Mouse (Mus musculus) midbrain, embryonic 14.5 days (tissue): Measurements from ENCODE around the gene Ispd. TPM values are rescaled to one million over a fixed set of nuclear protein-coding genes. Genes with fewer than 3 reads are reported as not detected.

Source experiments
- ATAC-seq: fragments of 200-750 bp; cut with Nextera tagmentation; 2 replicates; pipeline ENCODE4 v1.8.0; 2017; ENCODE audit warnings: moderate number of reproducible peaks, moderate library complexity; ENCODE audit not compliant: low FRiP score, low TSS enrichment
- DNase-seq: peaks from one replicate; pipeline ENCODE4 v3.0.0-alpha.2; 2015
- H3K27ac ChIP-seq: fragments of 300-500 bp; sonication (generic); replicated peaks from 2 replicates; pipeline ENCODE4 v1.5.1; 2014; ENCODE audit warnings: mild to moderate bottlenecking, low read depth, low read length, moderate library complexity
- H3K27me3 ChIP-seq: fragments of 300-500 bp; sonication (generic); 2 replicates; pipeline ENCODE4 v1.6.1; 2014; ENCODE audit warnings: low read length, control low read depth, mixed read lengths; ENCODE audit not compliant: control insufficient read depth, insufficient read depth
- H3K36me3 ChIP-seq: fragments of 300-500 bp; sonication (generic); 2 replicates; pipeline ENCODE4 v1.6.1; 2014; ENCODE audit warnings: low read length, control low read depth; ENCODE audit not compliant: control insufficient read depth, insufficient read depth
- H3K4me1 ChIP-seq: fragments of 300-500 bp; sonication (generic); 2 replicates; pipeline ENCODE4 v1.6.1; 2014; ENCODE audit warnings: mild to moderate bottlenecking, antibody characterized with exemption, low read length, control low read depth; ENCODE audit not compliant: control insufficient read depth, insufficient read depth
- H3K4me2 ChIP-seq: fragments of 300-500 bp; sonication (generic); 2 replicates; pipeline ENCODE4 v1.6.1; 2014; ENCODE audit warnings: mild to moderate bottlenecking, low read length, moderate library complexity
- H3K4me3 ChIP-seq: fragments of 300-500 bp; sonication (generic); replicated peaks from 2 replicates; pipeline ENCODE4 v1.5.1; 2014; ENCODE audit warnings: low read depth, low read length
- H3K9ac ChIP-seq: fragments of 300-500 bp; sonication (generic); replicated peaks from 2 replicates; pipeline ENCODE4 v1.6.1; 2014; ENCODE audit warnings: mild to moderate bottlenecking, low read length, moderate library complexity
- H3K9me3 ChIP-seq: fragments of 300-500 bp; sonication (generic); 2 replicates; pipeline ENCODE4 v1.6.1; 2016; ENCODE audit warnings: low read length, control low read depth, mixed read lengths; ENCODE audit not compliant: control insufficient read depth
- WGBS: fragments of 180-500 bp; shearing (Covaris S2); extraction: QIAGEN DNeasy Blood & Tissue Kit; methylation state at CpG from one replicate; pipeline ENCODE4 v1.1.7; 2014; 5-methylcytosine and 5-hydroxymethylcytosine counted together
- polyA plus RNA-seq: library from polyadenylated mRNA; unstranded; fragments of >200 nt; fragmentation: Nextera tagmentation; extraction: Ambion mirVana; gene quantifications from 2 replicates; pipeline ENCODE4 v1.2.1, GENCODE M21; 2014

The Ispd gene
- polyA plus RNA-seq, 1 experiment from 2014 or later, result 13.1 TPM

DNA sequence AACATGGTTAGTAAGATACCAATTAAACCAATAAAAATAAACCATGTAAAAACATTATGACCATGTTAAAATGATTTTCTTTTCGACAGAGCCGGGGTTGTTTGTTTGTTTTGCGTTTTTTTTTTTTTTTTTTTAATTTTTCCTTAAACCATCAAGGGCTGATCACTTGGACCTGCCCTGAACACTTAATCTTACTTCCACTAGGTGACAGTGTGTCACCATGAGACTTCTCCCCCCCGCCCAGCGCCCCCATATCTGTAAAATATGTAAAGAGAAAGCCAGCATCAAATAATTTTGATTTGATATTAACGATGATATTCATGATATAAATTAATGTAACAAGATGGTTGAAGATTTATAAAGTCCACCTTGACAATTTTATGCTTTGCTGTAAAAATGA is 300.5 kb downstream of the Ispd start:
- no peak overlapping the region for H3K4me3 ChIP-seq
- no peaks in the 10 kb centered on the region for H3K4me1 ChIP-seq
- no peaks in the 10 kb centered on the region for H3K27me3 ChIP-seq
- DNase-seq (no peak), ATAC-seq (no peak)
- H3K27ac ChIP-seq, result no peak overlapping the region
- WGBS, result 81% methylated on average over 6 of the region's 6 CpGs
- H3K4me2 ChIP-seq, result no peak overlapping the region
- no peak overlapping the region for H3K9ac ChIP-seq
- no peaks in the 10 kb centered on the region for H3K36me3 ChIP-seq
- no peaks in the 10 kb centered on the region for H3K9me3 ChIP-seq

DNA sequence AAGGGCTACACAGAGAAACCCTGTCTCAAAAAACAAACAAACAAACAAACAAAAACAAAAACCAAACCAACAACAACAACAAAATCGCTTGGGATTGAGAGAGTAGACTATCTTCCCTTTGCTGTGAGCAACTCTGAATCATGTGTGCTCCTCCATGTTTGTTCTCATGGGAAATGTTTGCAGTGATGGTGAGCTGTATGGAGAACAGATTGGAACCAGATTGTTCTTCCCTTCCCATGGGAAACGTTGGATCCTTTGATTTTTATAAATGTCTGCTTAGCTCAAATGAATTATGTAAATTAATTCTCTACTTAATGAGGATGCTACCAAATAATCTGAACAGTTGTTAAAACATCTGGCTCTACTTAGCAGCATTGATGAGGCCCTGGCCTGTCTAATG is 312.8 kb downstream of the Ispd start:
- Histone ChIP-seq H3K9me3 (no peaks in the 10 kb centered on the region), H3K4me2 (no peak overlapping the region), H3K36me3 (no peaks in the 10 kb centered on the region), H3K9ac (no peak overlapping the region), H3K4me3 (no peak overlapping the region), H3K27me3 (no peaks in the 10 kb centered on the region), H3K27ac (no peak overlapping the region), H3K4me1 (no peaks in the 10 kb centered on the region)
- 78% methylated on average over 2 of the region's 2 CpGs for WGBS
- ATAC-seq (no peak), DNase-seq (peak; percentile 25)

GRCm38 (mm10) chr12:36704380-36704779 is 323.1 kb downstream of the Ispd start:
- Histone ChIP-seq H3K27me3 (no peaks in the 10 kb centered on the region), H3K9ac (no peak overlapping the region), H3K27ac (no peak overlapping the region), H3K9me3 (no peaks in the 10 kb centered on the region), H3K4me1 (no peaks in the 10 kb centered on the region), H3K4me3 (no peak overlapping the region), H3K36me3 (no peaks in the 10 kb centered on the region), H3K4me2 (no peak overlapping the region)
- DNase-seq (peak; percentile 66), ATAC-seq (no peak)
- 42% methylated on average over 1 of the region's 1 CpGs for WGBS

DNA sequence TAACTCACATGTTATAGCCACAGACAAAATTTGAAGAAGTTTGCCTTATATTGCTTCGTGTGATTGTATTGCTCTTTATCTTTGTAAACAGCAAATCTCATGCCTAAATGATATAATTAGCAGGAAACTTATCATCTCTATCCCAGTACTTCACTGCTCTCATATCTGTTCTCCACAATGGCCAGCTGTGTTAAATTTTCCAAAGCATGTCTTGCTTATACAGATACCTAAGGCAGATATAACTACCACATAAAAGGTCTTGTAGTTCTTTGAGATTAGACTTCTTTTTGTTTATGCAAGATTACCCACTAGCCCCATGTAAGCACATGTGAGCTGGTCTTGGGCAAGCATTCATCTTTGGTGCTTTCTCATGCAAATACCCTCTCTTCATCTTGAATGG is 327.6 kb downstream of the Ispd start:
- WGBS, result 74% methylated on average over 1 of the region's 1 CpGs
- H3K4me1 ChIP-seq, result no peaks in the 10 kb centered on the region

DNA sequence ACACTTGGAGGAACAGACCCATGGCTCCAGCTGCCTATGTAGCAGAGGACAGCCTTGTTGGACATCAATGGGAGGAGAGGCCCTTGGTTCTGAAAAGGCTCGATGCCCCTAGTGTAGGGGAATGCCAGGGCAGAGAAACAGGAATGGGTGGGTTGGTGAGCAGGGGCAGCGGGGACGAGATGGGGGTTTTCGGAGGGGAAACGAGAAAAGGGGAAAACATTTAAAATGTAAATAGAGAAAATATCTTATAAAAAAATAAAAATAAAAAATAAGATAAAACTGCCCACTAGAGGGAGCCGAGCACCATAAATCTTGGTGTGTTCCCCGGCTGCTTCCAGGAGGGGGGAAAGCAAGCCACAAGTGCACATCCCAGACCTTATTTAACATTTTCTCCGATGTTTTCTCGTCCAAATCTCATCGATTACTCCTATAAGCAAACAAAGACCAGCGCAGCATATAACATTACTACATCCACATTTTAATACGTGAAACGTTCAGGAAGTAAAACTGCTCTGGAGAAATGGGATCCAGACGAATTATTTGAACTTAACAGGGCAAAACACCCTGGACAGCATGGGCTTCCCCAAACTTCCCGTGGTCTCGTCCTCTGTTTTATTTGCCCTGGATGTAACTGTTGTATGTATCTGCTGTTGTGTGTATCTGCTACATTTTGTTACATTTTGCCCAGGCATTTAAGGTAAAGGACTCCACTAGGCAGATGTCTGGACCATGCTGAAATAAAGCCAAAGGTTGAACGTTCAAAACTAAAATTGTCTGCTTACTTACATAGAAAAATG is 332.8 kb downstream of the Ispd start:
- Histone ChIP-seq H3K9me3 (no peaks in the 10 kb centered on the region), H3K4me1 (no peaks in the 10 kb centered on the region), H3K4me2 (peak overlapping the region; percentile 50), H3K9ac (no peak overlapping the region), H3K27ac (no peak overlapping the region), H3K27me3 (no peaks in the 10 kb centered on the region), H3K4me3 (0 out of 2 replicates have a peak overlapping the region, but pooled peaks have one; percentile 17), H3K36me3 (no peaks in the 10 kb centered on the region)
- peak; percentile 86 for DNase-seq
- WGBS, result 27% methylated on average over 17 of the region's 17 CpGs
- ATAC-seq, result peak; percentile 82; the same call in 1 of the 2 replicates

More for the DNA sequence above, 327.6 kb downstream of the Ispd start:
- Histone ChIP-seq H3K27me3 (no peaks in the 10 kb centered on the region), H3K4me3 (no peak overlapping the region), H3K9me3 (no peaks in the 10 kb centered on the region), H3K36me3 (no peaks in the 10 kb centered on the region), H3K27ac (no peak overlapping the region), H3K4me2 (no peak overlapping the region), H3K9ac (no peak overlapping the region)
- ATAC-seq (no peak), DNase-seq (no peak)

DNA sequence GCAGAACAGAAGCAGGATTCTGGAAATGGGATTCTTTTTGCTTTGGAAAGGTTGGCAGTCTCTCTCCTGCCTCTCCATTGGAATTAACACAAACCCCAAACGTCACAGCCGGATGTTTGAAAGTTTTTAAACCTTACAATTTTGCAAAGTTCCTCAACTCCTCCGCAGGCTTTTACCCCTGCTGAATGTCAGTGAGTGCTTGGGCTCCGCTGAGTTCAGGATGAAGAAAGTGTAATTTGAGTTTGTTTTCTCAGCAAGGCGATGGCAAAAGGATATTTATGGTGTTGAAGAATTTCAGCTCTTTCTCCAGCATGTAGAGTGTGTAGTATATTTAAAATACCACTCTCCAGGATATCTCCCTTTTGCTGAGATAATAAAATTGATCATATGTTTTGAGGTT is 336.3 kb downstream of the Ispd start:
- Histone ChIP-seq H3K9me3 (no peaks in the 10 kb centered on the region), H3K4me2 (no peak overlapping the region), H3K36me3 (no peaks in the 10 kb centered on the region), H3K9ac (no peak overlapping the region), H3K27me3 (no peaks in the 10 kb centered on the region), H3K4me3 (no peak overlapping the region), H3K4me1 (no peaks in the 10 kb centered on the region; the same call in 1 of the 2 replicates), H3K27ac (no peak overlapping the region)
- DNase-seq (no peak), ATAC-seq (no peak)
- WGBS, result 80% methylated on average over 5 of the region's 5 CpGs

DNA sequence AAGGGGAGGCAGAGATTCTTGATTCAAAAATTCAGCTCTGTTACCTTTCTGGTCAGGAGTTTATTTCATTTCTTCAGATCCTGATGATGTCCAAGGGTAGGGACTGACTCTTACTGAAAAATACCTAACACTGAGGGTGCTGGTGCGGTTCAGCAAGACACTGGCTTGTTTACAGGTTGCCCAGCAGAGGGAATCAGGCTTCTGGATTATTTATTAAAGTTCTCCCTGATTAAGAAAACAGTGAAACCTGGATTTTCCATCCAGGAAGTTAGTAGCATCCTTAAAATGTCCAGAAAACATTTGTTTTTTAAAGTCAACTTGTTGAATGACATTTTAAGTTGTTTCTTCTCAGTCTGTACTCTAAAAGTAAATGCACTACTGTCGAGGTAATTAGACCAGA is 337.2 kb downstream of the Ispd start:
- no peak overlapping the region for H3K4me3 ChIP-seq
- 74% methylated on average over 2 of the region's 2 CpGs for WGBS
- DNase-seq (no peak), ATAC-seq (no peak)
- H3K4me1 ChIP-seq, result no peaks in the 10 kb centered on the region; the same call in 1 of the 2 replicates
- no peaks in the 10 kb centered on the region for H3K36me3 ChIP-seq
- no peaks in the 10 kb centered on the region for H3K9me3 ChIP-seq
- H3K27me3 ChIP-seq, result no peaks in the 10 kb centered on the region
- no peak overlapping the region for H3K27ac ChIP-seq
- H3K4me2 ChIP-seq, result no peak overlapping the region
- no peak overlapping the region for H3K9ac ChIP-seq

GRCm38 (mm10) chr12:36719074-36719473 is 337.8 kb downstream of the Ispd start:
- WGBS, result 72% methylated on average over 3 of the region's 3 CpGs
- Histone ChIP-seq H3K27me3 (no peaks in the 10 kb centered on the region), H3K9me3 (no peaks in the 10 kb centered on the region), H3K4me3 (no peak overlapping the region), H3K4me1 (no peaks in the 10 kb centered on the region; the same call in 1 of the 2 replicates), H3K9ac (no peak overlapping the region), H3K36me3 (no peaks in the 10 kb centered on the region), H3K4me2 (no peak overlapping the region), H3K27ac (no peak overlapping the region)
- no peak for ATAC-seq
- no peak for DNase-seq

- DNase-seq (no peak), ATAC-seq (no peak)
- WGBS, result 79% methylated on average over 3 of the region's 3 CpGs
Measured at GRCm38 (mm10) chr12:36720779-36721178, 339.5 kb downstream of the Ispd start.

More at GRCm38 (mm10) chr12:36720779-36721178, 339.5 kb downstream of the Ispd start:
- H3K27me3 ChIP-seq, result no peaks in the 10 kb centered on the region
- H3K4me1 ChIP-seq, result no peaks in the 10 kb centered on the region; the same call in 1 of the 2 replicates
- no peak overlapping the region for H3K27ac ChIP-seq
- no peaks in the 10 kb centered on the region for H3K36me3 ChIP-seq
- no peaks in the 10 kb centered on the region for H3K9me3 ChIP-seq
- no peak overlapping the region for H3K9ac ChIP-seq
- H3K4me3 ChIP-seq, result no peak overlapping the region
- no peak overlapping the region for H3K4me2 ChIP-seq
